Mouse (Mus musculus) hindbrain, embryonic 12.5 days (tissue): ENCODE data around the gene C730034F03Rik. TPM values are rescaled to one million over a fixed set of nuclear protein-coding genes. Genes with fewer than 3 reads are reported as not detected.

Experiments
- ATAC-seq: fragments of 200-750 bp; cut with Nextera tagmentation; 2 replicates; pipeline ENCODE4 v1.8.0; 2017; ENCODE audit warnings: moderate TSS enrichment; ENCODE audit not compliant: low FRiP score
- H3K27ac ChIP-seq: fragments of 300-500 bp; sonication (generic); 2 replicates; pipeline ENCODE4 v1.5.1; 2016; ENCODE audit warnings: mild to moderate bottlenecking
- H3K27me3 ChIP-seq: fragments of 300-500 bp; sonication (generic); 2 replicates; pipeline ENCODE4 v1.6.1; 2016; ENCODE audit warnings: mild to moderate bottlenecking
- H3K36me3 ChIP-seq: fragments of 300-500 bp; sonication (generic); 2 replicates; pipeline ENCODE4 v1.6.1; 2016; ENCODE audit warnings: mild to moderate bottlenecking
- H3K4me1 ChIP-seq: fragments of 300-500 bp; sonication (generic); 2 replicates; pipeline ENCODE4 v1.6.1; 2016
- H3K4me2 ChIP-seq: fragments of 300-500 bp; sonication (generic); replicated peaks from 2 replicates; pipeline ENCODE4 v1.6.1; 2016; ENCODE audit warnings: mild to moderate bottlenecking
- H3K4me3 ChIP-seq: fragments of 300-500 bp; sonication (generic); 2 replicates; pipeline ENCODE4 v1.5.1; 2016; ENCODE audit warnings: mild to moderate bottlenecking
- H3K9ac ChIP-seq: fragments of 300-500 bp; sonication (generic); 2 replicates; pipeline ENCODE4 v1.6.1; 2016; ENCODE audit warnings: mild to moderate bottlenecking, moderate library complexity
- H3K9me3 ChIP-seq: fragments of 300-500 bp; sonication (generic); replicated peaks from 2 replicates; pipeline ENCODE4 v1.6.1; 2016; ENCODE audit warnings: mild to moderate bottlenecking
- WGBS: fragments of 180-500 bp; shearing (Covaris S2); methylation state at CpG from one replicate; pipeline ENCODE4 v1.1.7; 2016; 5-methylcytosine and 5-hydroxymethylcytosine counted together
- polyA plus RNA-seq: library from polyadenylated mRNA; unstranded; fragments of >200 nt; fragmentation: Nextera tagmentation; extraction: Ambion mirVana; gene quantifications from 2 replicates; pipeline ENCODE4 v1.2.1, GENCODE M21; 2016

Gene C730034F03Rik
- polyA plus RNA-seq, 1 experiment from 2014 or later, result 4.6 TPM

GRCm38 (mm10) chr15:89442486-89443070 is 13.2 kb downstream of the C730034F03Rik start:
- H3K36me3 ChIP-seq, result no peaks in the 10 kb centered on the region
- no peak overlapping the region for H3K4me3 ChIP-seq
- WGBS, result 45% methylated on average over 8 of the region's 8 CpGs

GRCm38 (mm10) chr15:89452906-89453864 is 23.8 kb downstream of the C730034F03Rik start:
- Histone ChIP-seq H3K27me3 (peaks cover 11% of the 10 kb centered on the region), H3K9ac (peak overlapping the region; percentile 82), H3K9me3 (no peaks in the 10 kb centered on the region), H3K27ac (peak overlapping the region; percentile 86), H3K4me3 (peak overlapping the region; percentile 78), H3K4me1 (peaks cover 23% of the 10 kb centered on the region), H3K4me2 (peak overlapping the region; percentile 83), H3K36me3 (peaks cover 19% of the 10 kb centered on the region)
- 4% methylated on average over 24 of the region's 24 CpGs for WGBS
- ATAC-seq, result peak; percentile 53

More at GRCm38 (mm10) chr15:89442486-89443070, 13.2 kb downstream of the C730034F03Rik start:
- no peaks in the 10 kb centered on the region for H3K4me1 ChIP-seq
- H3K4me2 ChIP-seq, result no peak overlapping the region
- no peak overlapping the region for H3K27ac ChIP-seq
- H3K27me3 ChIP-seq, result no peaks in the 10 kb centered on the region
- H3K9ac ChIP-seq, result no peak overlapping the region
- no peaks in the 10 kb centered on the region for H3K9me3 ChIP-seq
- ATAC-seq, result no peak

- Histone ChIP-seq H3K4me1 (peaks cover 23% of the 10 kb centered on the region), H3K4me2 (peak within 1 kb of the TSS; percentile 83), H3K27me3 (peaks cover 11% of the 10 kb centered on the region), H3K36me3 (peaks cover 26% of the 10 kb centered on the region), H3K27ac (peak within 1 kb of the TSS; percentile 86), H3K9ac (peak within 1 kb of the TSS; percentile 82), H3K4me3 (peak within 1 kb of the TSS; percentile 78), H3K9me3 (no peaks in the 10 kb centered on the region)
- WGBS, result under 1% methylated on average over 53 of the region's 53 CpGs
- ATAC-seq, result peak; percentile 76
Observed at GRCm38 (mm10) chr15:89453865-89454478, 24.6 kb downstream of the C730034F03Rik start, which contains the start of gene Mapk8ip2. TSS of gene Mapk8ip2 (plus strand) at chr15:89453913.

- whole genome bisulfite sequencing, result 18% methylated on average over 4 of the region's 6 CpGs
- Histone ChIP-seq H3K4me3 (peak overlapping the region; percentile 78), H3K27me3 (peaks cover 11% of the 10 kb centered on the region), H3K4me2 (peak overlapping the region; percentile 83), H3K9ac (peak overlapping the region; percentile 82), H3K4me1 (peaks cover 23% of the 10 kb centered on the region), H3K9me3 (no peaks in the 10 kb centered on the region), H3K27ac (peak overlapping the region; percentile 86), H3K36me3 (peaks cover 33% of the 10 kb centered on the region)
- ATAC-seq, result peak; percentile 41; the same call in 1 of the 2 replicates
Observed at GRCm38 (mm10) chr15:89454857-89455256, 25.5 kb downstream of the C730034F03Rik start.

GRCm38 (mm10) chr15:89455642-89456041 is 26.3 kb downstream of the C730034F03Rik start:
- Histone ChIP-seq H3K4me2 (peak overlapping the region; percentile 83), H3K27me3 (peaks cover 11% of the 10 kb centered on the region), H3K9me3 (no peaks in the 10 kb centered on the region), H3K27ac (no peak overlapping the region), H3K4me3 (peak overlapping the region; percentile 78), H3K9ac (peak overlapping the region; percentile 82; the same call in 1 of the 2 replicates), H3K4me1 (peaks cover 23% of the 10 kb centered on the region), H3K36me3 (peaks cover 41% of the 10 kb centered on the region)
- WGBS, result 81% methylated on average over 6 of the region's 6 CpGs
- ATAC-seq, result no peak

- H3K9ac ChIP-seq, result no peak overlapping the region
- WGBS, result 96% methylated on average over 15 of the region's 15 CpGs
- no peak for ATAC-seq
- H3K4me2 ChIP-seq, result no peak overlapping the region
- peaks cover 21% of the 10 kb centered on the region for H3K4me1 ChIP-seq
- H3K27ac ChIP-seq, result no peak overlapping the region
- peaks cover 61% of the 10 kb centered on the region for H3K36me3 ChIP-seq
- H3K27me3 ChIP-seq, result no peaks in the 10 kb centered on the region
- H3K9me3 ChIP-seq, result no peaks in the 10 kb centered on the region
- H3K4me3 ChIP-seq, result no peak overlapping the region
Observed at GRCm38 (mm10) chr15:89458942-89459341, 29.6 kb downstream of the C730034F03Rik start.

GRCm38 (mm10) chr15:89459821-89460220 is 30.4 kb downstream of the C730034F03Rik start:
- ATAC-seq, result no peak
- WGBS, result 93% methylated on average over 7 of the region's 7 CpGs
- Histone ChIP-seq H3K36me3 (peaks cover 61% of the 10 kb centered on the region), H3K27ac (no peak overlapping the region), H3K27me3 (no peaks in the 10 kb centered on the region), H3K9ac (no peak overlapping the region), H3K9me3 (no peaks in the 10 kb centered on the region), H3K4me3 (no peak overlapping the region), H3K4me2 (no peak overlapping the region), H3K4me1 (peaks cover 20% of the 10 kb centered on the region)

- Histone ChIP-seq H3K27me3 (no peaks in the 10 kb centered on the region), H3K4me2 (no peak overlapping the region), H3K4me1 (peaks cover 19% of the 10 kb centered on the region), H3K36me3 (peaks cover 61% of the 10 kb centered on the region), H3K27ac (no peak overlapping the region), H3K9ac (no peak overlapping the region), H3K4me3 (no peak overlapping the region), H3K9me3 (no peaks in the 10 kb centered on the region)
- 67% methylated on average over 10 of the region's 10 CpGs for WGBS
- ATAC-seq, result no peak
Observed at GRCm38 (mm10) chr15:89460298-89460697, 30.9 kb downstream of the C730034F03Rik start.

GRCm38 (mm10) chr15:89461321-89461720 is 31.9 kb downstream of the C730034F03Rik start:
- Histone ChIP-seq H3K27me3 (no peaks in the 10 kb centered on the region), H3K4me3 (no peak overlapping the region), H3K9ac (no peak overlapping the region), H3K27ac (no peak overlapping the region), H3K4me2 (no peak overlapping the region), H3K4me1 (peaks cover 11% of the 10 kb centered on the region), H3K36me3 (peaks cover 60% of the 10 kb centered on the region), H3K9me3 (no peaks in the 10 kb centered on the region)
- no peak for ATAC-seq
- WGBS, result 85% methylated on average over 15 of the region's 15 CpGs

- Histone ChIP-seq H3K4me1 (peaks cover 11% of the 10 kb centered on the region), H3K4me2 (no peak overlapping the region), H3K9me3 (no peaks in the 10 kb centered on the region), H3K36me3 (peaks cover 51% of the 10 kb centered on the region), H3K4me3 (no peak overlapping the region), H3K27me3 (no peaks in the 10 kb centered on the region), H3K27ac (no peak overlapping the region), H3K9ac (no peak overlapping the region)
- 84% methylated on average over 7 of the region's 7 CpGs for WGBS
- ATAC-seq, result no peak
Observed at GRCm38 (mm10) chr15:89462176-89462575, 32.8 kb downstream of the C730034F03Rik start.

- 61% methylated on average over 5 of the region's 5 CpGs for WGBS
- ATAC-seq, result no peak
- no peak overlapping the region for H3K27ac ChIP-seq
- H3K4me3 ChIP-seq, result no peak overlapping the region
- no peaks in the 10 kb centered on the region for H3K9me3 ChIP-seq
- no peak overlapping the region for H3K9ac ChIP-seq
- H3K36me3 ChIP-seq, result peaks cover 38% of the 10 kb centered on the region
- H3K27me3 ChIP-seq, result no peaks in the 10 kb centered on the region
- H3K4me1 ChIP-seq, result peaks cover 7% of the 10 kb centered on the region
- H3K4me2 ChIP-seq, result no peak overlapping the region
Observed at GRCm38 (mm10) chr15:89463334-89464235, 34.2 kb downstream of the C730034F03Rik start.
